9 mouse cellular contexts compared by ENCODE assay signal in genomic region chr2:53007142-53007541, GRCm38 (mm10).
DNase-seq lines count a peak whose midpoint lies in the region; ATAC-seq and TF ChIP-seq lines count a peak whose summit lies in the region.
"Had no signal": no experiment of that assay in that cellular context is flagged by ENCODE, and none has a peak within 500 bp of the region (broad histone marks: within the 10 kb centered on the region; RNA-seq: fewer than 3 reads in every experiment).

No protein-coding gene starts in this region.

- H3K27ac ChIP-seq in cerebellum, adult 2 months (ENCODE audit: insufficient read depth, low read length) = no peak overlapping the region
- H3K27ac ChIP-seq in liver, embryonic 13.5 days = no peak overlapping the region
- H3K27ac ChIP-seq: neural tube, embryonic 13.5 days had no signal

- H3K9ac ChIP-seq in liver, embryonic 13.5 days = no peak overlapping the region
- H3K9ac ChIP-seq: neural tube, embryonic 13.5 days had no signal

- 33% methylated on average over 5 of the region's 5 CpGs for WGBS in cerebellum, adult 2 months
- 20% methylated on average over 5 of the region's 5 CpGs for WGBS in liver, embryonic 13.5 days (ENCODE audit: insufficient replicate concordance)

- no peak for ATAC-seq in liver, embryonic 13.5 days (ENCODE audit: low read depth)
- no peak for ATAC-seq in erythroid progenitor cell, adult 5-6 weeks (replicated peaks; ENCODE audit: low FRiP score, poor library complexity, severe bottlenecking)

- TF ChIP-seq CTCF in cerebellum, adult 2 months (IDR thresholded peaks at IDR 0.05; ENCODE audit: borderline replicate concordance, insufficient read depth, low read depth, low read length) = peak; percentile 65

- no peaks in the 10 kb centered on the region for H3K36me3 ChIP-seq in liver, embryonic 13.5 days
- H3K36me3 ChIP-seq: neural tube, embryonic 13.5 days had no signal

- H3K4me2 ChIP-seq in liver, embryonic 13.5 days = no peak overlapping the region
- H3K4me2 ChIP-seq: neural tube, embryonic 13.5 days had no signal

- H3K27me3 ChIP-seq in cerebellum, adult 2 months (ENCODE audit: control insufficient read depth, insufficient read depth, low read length) = no peaks in the 10 kb centered on the region
- H3K27me3 ChIP-seq in liver, embryonic 13.5 days = no peaks in the 10 kb centered on the region
- H3K27me3 ChIP-seq: neural tube, embryonic 13.5 days had no signal

- H3K9me3 ChIP-seq in liver, embryonic 13.5 days (replicated peaks) = no peaks in the 10 kb centered on the region
- H3K9me3 ChIP-seq: neural tube, embryonic 13.5 days had no signal

- H3K4me1 ChIP-seq in cerebellum, adult 2 months (ENCODE audit: control insufficient read depth, insufficient read depth, low read length) = peaks cover 5% of the 10 kb centered on the region
- no peaks in the 10 kb centered on the region for H3K4me1 ChIP-seq in liver, embryonic 13.5 days (replicated peaks)

- TF ChIP-seq POLR2A in cerebellum, adult 2 months (IDR thresholded peaks at IDR 0.05; ENCODE audit: borderline replicate concordance, insufficient read depth, low read length) = no peak

- peak; percentile 61 for DNase-seq in urinary bladder, postnatal 14 days (ENCODE audit: low spot score)
- DNase-seq in urinary bladder, adult 2 months (ENCODE audit: low spot score) = no peak
- peak; percentile 66 to 69 for DNase-seq in cerebellum, adult 2 months
- DNase-seq in gastrocnemius, postnatal 10 days = peak; percentile 54
- peak; percentile 78 for DNase-seq in kidney, adult 9 months
- peak; percentile 15 for DNase-seq in liver, embryonic 13.5 days
- DNase-seq in retina, embryonic 14.5 days (ENCODE audit: low spot score) = peak; percentile 68

- no peak overlapping the region for H3K4me3 ChIP-seq in cerebellum, adult 2 months (replicated peaks; ENCODE audit: insufficient read depth, low read depth, low read length)
- no peak overlapping the region for H3K4me3 ChIP-seq in liver, embryonic 13.5 days (replicated peaks)
- H3K4me3 ChIP-seq: neural tube, embryonic 13.5 days had no signal
